Mouse (Mus musculus) stomach, postnatal 0 days (tissue): Measurements from ENCODE around the gene Gimap7.

Experiments
- CTCF ChIP-seq: IDR thresholded peaks from 2 replicates; pipeline ENCODE4 v1.5.1; 2016; ENCODE audit warnings: antibody characterized with exemption, low read depth, mild to moderate bottlenecking, moderate library complexity
- EP300 ChIP-seq: optimal IDR thresholded peaks from 2 replicates; pipeline ENCODE3; 2016; ENCODE audit warnings: antibody characterized with exemption

GRCm38 (mm10) chr6:48741273-48741672 is 22.9 kb downstream of the Gimap7 start:
- TF ChIP-seq CTCF: no peak
- TF ChIP-seq EP300: no peak
